Mouse (Mus musculus) Patski (cell line): ENCODE results near the gene Spef2. TPM values are rescaled to one million over a fixed set of nuclear protein-coding genes. Genes with fewer than 3 reads are reported as not detected.

Experiments used
- ATAC-seq: fragments of 100-300 bp; one replicate; pipeline ENCODE4 v1.8.0; 2021
- CTCF ChIA-PET: fragments of 350-600 bp; sonication (Branson Sonifier 250); formaldehyde crosslinking; loops from one replicate; lab custom pipeline; 2022; ENCODE audit warnings: inconsistent platforms; lab: Charles Lee
- POLR2A ChIA-PET: fragments of 350-600 bp; sonication (Branson Sonifier 250); formaldehyde crosslinking; loops from one replicate; lab custom pipeline; 2022; ENCODE audit warnings: antibody characterized with exemption, inconsistent platforms; lab: Charles Lee
- DNase-seq: peaks from one replicate; pipeline ENCODE4 v3.0.0-alpha.2; 2011; ENCODE audit warnings: low read depth, low spot score
- H3K27me3 ChIP-seq: fragments of 371-371 bp; one replicate; pipeline ENCODE4 v1.5.1; 2021
- CTCF ChIP-seq: fragments of 100-300 bp; IDR thresholded peaks from one replicate; pipeline ENCODE4 v1.5.1; 2021
- in situ Hi-C: fragments of 300-500 bp; cut with MboI; formaldehyde crosslinking; loops from 3 replicates; pipeline ENCODE4 v1.11.1; 2018; ENCODE audit warnings: low pct_unique_long_range_greater_than_20kb, mixed read lengths
- polyA plus RNA-seq: library from polyadenylated mRNA; unstranded; gene quantifications from one replicate; pipeline ENCODE4 v1.2.3, GENCODE M21; 2021

The Spef2 gene
- polyA plus RNA-seq, 1 experiment from 2014 or later = 2.8 TPM

GRCm38 (mm10) chr15:9661215-9661614 lies 87.5 kb downstream of the Spef2 start:
- in situ Hi-C loops = no loop called here
- no peak for TF ChIP-seq CTCF

GRCm38 (mm10) chr15:9634471-9634870 lies 114.2 kb downstream of the Spef2 start:
- ATAC-seq = no peak
- no peak for DNase-seq
- ChIA-PET CTCF (no interaction called here), POLR2A (no interaction called here)
- in situ Hi-C loops = no loop called here
- TF ChIP-seq CTCF = no peak
- H3K27me3 ChIP-seq = peaks cover 14% of the 10 kb centered on the region

More at GRCm38 (mm10) chr15:9661215-9661614, 87.5 kb downstream of the Spef2 start:
- ATAC-seq (no peak), DNase-seq (no peak)
- H3K27me3 ChIP-seq = peaks cover 3% of the 10 kb centered on the region
- POLR2A ChIA-PET = no interaction called here
- CTCF ChIA-PET = no interaction called here

DNA sequence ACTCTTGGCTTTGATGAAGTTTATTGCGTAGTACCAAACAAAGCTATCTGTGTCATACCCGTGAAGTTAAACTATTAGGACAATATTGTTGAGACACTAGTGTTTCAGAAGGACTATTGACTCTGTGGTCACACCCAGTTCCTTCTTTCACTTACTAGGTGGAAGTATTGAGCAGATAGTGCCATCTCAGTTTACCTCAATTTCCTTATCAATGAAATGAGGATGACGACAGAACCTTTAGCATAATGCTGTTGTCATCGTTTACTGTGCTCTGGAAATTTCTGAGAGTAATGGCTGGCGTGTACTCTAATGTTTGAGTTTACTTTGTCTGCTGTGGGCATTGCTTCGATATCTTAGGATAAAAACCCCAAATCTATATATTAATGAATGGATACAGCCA lies 117.0 kb downstream of the Spef2 start:
- ATAC-seq (no peak), DNase-seq (no peak)
- peaks cover 11% of the 10 kb centered on the region for H3K27me3 ChIP-seq
- CTCF ChIA-PET = no interaction called here
- in situ Hi-C loops = no loop called here
- no peak for TF ChIP-seq CTCF
- POLR2A ChIA-PET = no interaction called here

- in situ Hi-C loops = no loop called here
- ChIA-PET CTCF (no interaction called here), POLR2A (no interaction called here)
- TF ChIP-seq CTCF = no peak
- no peak for DNase-seq
- peaks cover 5% of the 10 kb centered on the region for H3K27me3 ChIP-seq
- no peak for ATAC-seq
Measured at GRCm38 (mm10) chr15:9629660-9630059, 119.0 kb downstream of the Spef2 start.

DNA sequence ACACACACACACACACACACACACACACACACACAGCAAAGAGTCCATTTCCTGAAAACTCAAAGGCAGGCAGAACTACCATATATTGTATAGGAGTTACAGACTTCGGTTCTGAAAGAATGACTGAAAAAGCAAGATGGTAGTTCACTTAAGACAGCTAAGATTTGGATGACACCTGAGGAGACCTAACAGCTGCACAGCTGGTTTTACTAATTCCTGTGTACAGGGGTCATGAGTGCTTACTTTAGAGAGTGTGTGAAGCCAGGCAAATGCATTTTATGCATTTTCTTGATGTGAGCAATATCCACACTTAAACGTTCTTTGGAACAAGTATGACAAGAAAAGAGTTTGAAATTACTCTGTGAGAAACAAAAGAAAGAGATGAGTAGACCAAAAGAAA lies 124.0 kb downstream of the Spef2 start:
- CTCF ChIA-PET = no interaction called here
- ATAC-seq (no peak), DNase-seq (no peak)
- TF ChIP-seq CTCF = no peak
- POLR2A ChIA-PET = no interaction called here
- in situ Hi-C loops = no loop called here
- H3K27me3 ChIP-seq = peaks cover 5% of the 10 kb centered on the region

- CTCF ChIA-PET = no interaction called here
Measured at GRCm38 (mm10) chr15:9608177-9608576, 140.5 kb downstream of the Spef2 start.

GRCm38 (mm10) chr15:9600088-9600455 lies 148.6 kb downstream of the Spef2 start:
- in situ Hi-C loops = no loop called here
- CTCF ChIA-PET = no interaction called here

More at GRCm38 (mm10) chr15:9608177-9608576, 140.5 kb downstream of the Spef2 start:
- H3K27me3 ChIP-seq = peaks cover 29% of the 10 kb centered on the region
- POLR2A ChIA-PET = no interaction called here
- in situ Hi-C loops = no loop called here
- DNase-seq (no peak), ATAC-seq (no peak)
- peak; percentile 55 for TF ChIP-seq CTCF

DNA sequence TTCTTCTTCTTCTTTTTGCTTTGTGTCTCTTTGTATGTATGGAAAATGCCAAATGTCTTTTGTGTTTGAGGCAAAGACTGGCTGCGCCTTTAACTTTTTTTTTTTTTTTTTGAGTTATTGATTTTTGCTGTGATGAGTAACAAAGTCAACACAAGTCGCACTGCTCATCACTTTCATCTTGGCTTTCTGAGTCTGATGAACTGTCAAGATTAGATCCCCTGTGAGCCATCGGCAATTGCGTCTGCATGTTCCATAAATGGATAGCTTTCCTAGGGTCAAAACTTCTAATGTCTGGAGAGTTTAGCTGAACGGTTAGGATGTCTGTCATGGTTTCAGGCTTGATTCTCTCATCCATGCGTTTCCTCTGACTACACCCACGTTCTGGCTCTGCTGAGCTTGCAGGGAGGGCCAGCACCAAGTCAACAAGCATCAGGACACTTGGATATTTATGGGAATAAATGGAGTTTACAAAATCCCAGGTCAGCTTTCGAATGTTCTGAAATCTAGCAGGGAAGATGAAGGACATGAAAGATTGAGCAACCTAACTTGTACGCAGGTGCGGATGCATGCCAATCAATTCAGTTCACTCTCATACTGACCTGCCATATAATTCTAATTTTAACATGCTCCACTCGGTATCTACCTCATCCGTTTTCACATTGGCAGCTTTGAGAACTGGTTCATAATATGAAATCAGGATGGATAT lies 149.1 kb downstream of the Spef2 start:
- ATAC-seq (no peak), DNase-seq (no peak)
- TF ChIP-seq CTCF = no peak
- CTCF ChIA-PET = no interaction called here
- POLR2A ChIA-PET = no interaction called here
- in situ Hi-C loops = no loop called here
- peaks cover 5% of the 10 kb centered on the region for H3K27me3 ChIP-seq

More at GRCm38 (mm10) chr15:9600088-9600455, 148.6 kb downstream of the Spef2 start:
- POLR2A ChIA-PET = no interaction called here
- ATAC-seq (no peak), DNase-seq (no peak)
- H3K27me3 ChIP-seq = peaks cover 5% of the 10 kb centered on the region
- TF ChIP-seq CTCF = no peak

DNA sequence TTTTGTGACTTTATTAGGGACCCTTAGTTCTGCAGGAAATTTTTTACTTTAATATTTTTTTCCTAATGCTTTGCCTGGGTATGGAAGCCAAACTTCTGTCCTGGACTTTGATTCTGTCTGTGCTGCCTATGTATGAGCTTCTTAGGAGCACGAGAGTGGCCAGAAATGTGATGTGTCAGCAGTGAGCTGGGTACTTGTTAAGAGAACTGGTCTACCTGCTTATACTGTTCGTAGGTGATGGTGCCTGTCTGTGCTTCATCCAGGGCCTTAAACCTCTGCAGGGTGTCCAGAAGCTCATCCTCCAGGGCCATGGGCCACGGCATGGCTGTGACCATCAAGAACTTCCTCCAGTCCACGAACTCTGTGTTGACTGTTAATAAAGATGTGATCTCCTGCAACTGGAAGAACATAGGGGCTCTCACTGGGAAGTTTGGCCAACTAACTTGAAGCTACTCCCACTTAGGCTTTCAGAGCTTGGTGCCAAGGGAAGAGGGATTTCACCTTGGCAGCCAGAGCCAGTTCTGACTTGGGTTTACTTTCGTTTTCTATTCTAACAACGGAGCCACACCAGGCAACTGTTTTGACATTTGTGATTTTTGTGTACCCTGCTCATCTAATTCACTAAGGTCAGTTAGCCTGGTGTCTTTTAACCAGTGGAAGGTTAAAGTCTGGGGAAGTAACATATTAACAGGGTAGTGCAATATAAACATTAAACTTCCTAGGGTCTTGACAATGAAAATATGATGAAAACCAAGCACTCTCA lies 152.2 kb downstream of the Spef2 start:
- TF ChIP-seq CTCF = no peak
- CTCF ChIA-PET = interaction anchor here (1.2 kb wide), 1 partner anchor 8 kb away, joined by 3 read pairs; no protein-coding TSS in a partner anchor
- DNase-seq = no peak
- in situ Hi-C loops = no loop called here
- POLR2A ChIA-PET = no interaction called here
- H3K27me3 ChIP-seq = no peaks in the 10 kb centered on the region
- ATAC-seq = no peak

DNA sequence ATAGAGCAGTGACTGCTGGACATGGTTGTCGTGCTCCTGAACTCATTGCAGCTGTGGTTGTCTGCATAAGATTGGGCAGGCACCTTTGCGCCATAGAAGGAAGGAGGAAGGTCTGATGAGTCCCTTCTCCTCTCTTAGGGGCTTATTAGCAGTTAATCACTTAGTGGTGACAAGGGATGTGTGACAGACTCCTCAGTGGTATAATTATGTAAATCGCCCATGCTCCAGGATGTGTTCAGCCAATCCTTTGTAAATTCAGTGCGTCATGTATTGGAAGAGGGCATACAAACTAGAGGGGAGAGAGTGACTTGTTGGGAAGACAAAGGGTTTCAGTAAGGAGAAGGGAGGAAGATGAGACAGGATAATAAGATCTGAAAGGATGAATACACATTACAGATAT lies 158.7 kb downstream of the Spef2 start:
- ATAC-seq (no peak), DNase-seq (no peak)
- in situ Hi-C loops = no loop called here
- TF ChIP-seq CTCF = no peak
- ChIA-PET CTCF (no interaction called here), POLR2A (interaction anchor here (0.5 kb wide), 1 partner anchor 152 kb away, joined by 3 read pairs; no protein-coding TSS in a partner anchor)
- no peaks in the 10 kb centered on the region for H3K27me3 ChIP-seq
